Mouse (Mus musculus) mature B cell (primary cell): ENCODE data around the gene Cav1.

Experiments used
- in situ Hi-C: fragments of 300-500 bp; cut with MboI; formaldehyde crosslinking; loops from 2 replicates; pipeline ENCODE4 v1.14.3; 2019

The Cav1 gene

GRCm38 (mm10) chr6:17305954-17306601, at the start of gene Cav1:
Cav1 (plus strand) TSS chr6:17306335.
- in situ Hi-C loops: no loop called here

- in situ Hi-C loops: no loop called here
Measured at GRCm38 (mm10) chr6:17258142-17258541, 48.0 kb upstream of the Cav1 start.

- in situ Hi-C loops: no loop called here
Measured at GRCm38 (mm10) chr6:17258911-17259310, 47.2 kb upstream of the Cav1 start.

GRCm38 (mm10) chr6:17262786-17263185, 43.3 kb upstream of the Cav1 start:
- in situ Hi-C loops: no loop called here

GRCm38 (mm10) chr6:17265043-17265442, 41.1 kb upstream of the Cav1 start:
- in situ Hi-C loops: no loop called here

GRCm38 (mm10) chr6:17266466-17266865, 39.7 kb upstream of the Cav1 start:
- in situ Hi-C loops: no loop called here

- in situ Hi-C loops: no loop called here
Measured at GRCm38 (mm10) chr6:17278366-17278765, 27.8 kb upstream of the Cav1 start.

- in situ Hi-C loops: no loop called here
Measured at GRCm38 (mm10) chr6:17280939-17281756, 25.0 kb upstream of the Cav1 start, which contains the start of gene Cav2. Cav2 (plus strand) TSS chr6:17281185.

- in situ Hi-C loops: no loop called here
Measured at GRCm38 (mm10) chr6:17281757-17282092, 24.4 kb upstream of the Cav1 start.

GRCm38 (mm10) chr6:17282159-17282558, 24.0 kb upstream of the Cav1 start:
- in situ Hi-C loops: no loop called here

GRCm38 (mm10) chr6:17283834-17284233, 22.3 kb upstream of the Cav1 start:
- in situ Hi-C loops: no loop called here

GRCm38 (mm10) chr6:17286381-17286780, 19.8 kb upstream of the Cav1 start:
- in situ Hi-C loops: no loop called here

GRCm38 (mm10) chr6:17295116-17295515, 11.0 kb upstream of the Cav1 start:
- in situ Hi-C loops: no loop called here

- in situ Hi-C loops: no loop called here
Measured at GRCm38 (mm10) chr6:17306602-17307325, 629 bp downstream of the Cav1 start.

- in situ Hi-C loops: no loop called here
Measured at GRCm38 (mm10) chr6:17307461-17308115, 1.5 kb downstream of the Cav1 start.

- in situ Hi-C loops: no loop called here
Measured at GRCm38 (mm10) chr6:17308661-17309060, 2.5 kb downstream of the Cav1 start.

GRCm38 (mm10) chr6:17309260-17309659, 3.1 kb downstream of the Cav1 start:
- in situ Hi-C loops: no loop called here

GRCm38 (mm10) chr6:17314241-17314640, 8.1 kb downstream of the Cav1 start:
- in situ Hi-C loops: no loop called here

- in situ Hi-C loops: no loop called here
Measured at GRCm38 (mm10) chr6:17314659-17315616, 8.8 kb downstream of the Cav1 start.

- in situ Hi-C loops: no loop called here
Measured at GRCm38 (mm10) chr6:17316294-17317166, 10.4 kb downstream of the Cav1 start.
